Mouse (Mus musculus) intestine, postnatal 0 days (tissue): ENCODE measurements around the gene Cachd1. TPM values are rescaled to one million over a fixed set of nuclear protein-coding genes. Genes with fewer than 3 reads are reported as not detected.

Source experiments
- ATAC-seq: fragments of 200-750 bp; cut with Nextera tagmentation; 2 replicates; pipeline ENCODE4 v1.8.0; 2017; ENCODE audit warnings: mild to moderate bottlenecking, moderate TSS enrichment, moderate library complexity
- H3K27ac ChIP-seq: fragments of 300-500 bp; sonication (generic); 2 replicates; pipeline ENCODE4 v1.5.1; 2014; ENCODE audit warnings: mild to moderate bottlenecking, low read depth, low read length, moderate library complexity
- H3K27me3 ChIP-seq: fragments of 300-500 bp; sonication (generic); replicated peaks from 2 replicates; pipeline ENCODE4 v1.6.1; 2014; ENCODE audit warnings: low read length, mixed read lengths; ENCODE audit not compliant: control insufficient read depth, insufficient read depth
- H3K36me3 ChIP-seq: fragments of 300-500 bp; sonication (generic); 2 replicates; pipeline ENCODE4 v1.6.1; 2014; ENCODE audit warnings: mild to moderate bottlenecking, moderate library complexity; ENCODE audit not compliant: control insufficient read depth, insufficient read depth
- H3K4me1 ChIP-seq: fragments of 300-500 bp; sonication (generic); replicated peaks from 2 replicates; pipeline ENCODE4 v1.6.1; 2014; ENCODE audit warnings: antibody characterized with exemption, low read length, mixed read lengths; ENCODE audit not compliant: control insufficient read depth, insufficient read depth
- H3K4me2 ChIP-seq: fragments of 300-500 bp; sonication (generic); replicated peaks from 2 replicates; pipeline ENCODE4 v1.6.1; 2014; ENCODE audit warnings: low read depth, mild to moderate bottlenecking, moderate library complexity
- H3K4me3 ChIP-seq: fragments of 300-500 bp; sonication (generic); 2 replicates; pipeline ENCODE4 v1.5.1; 2014; ENCODE audit warnings: low read depth, low read length
- H3K9ac ChIP-seq: fragments of 300-500 bp; sonication (generic); 2 replicates; pipeline ENCODE4 v1.6.1; 2014; ENCODE audit warnings: mild to moderate bottlenecking, low read depth, low read length
- H3K9me3 ChIP-seq: fragments of 300-500 bp; sonication (generic); 2 replicates; pipeline ENCODE4 v1.6.1; 2016; ENCODE audit warnings: mixed run types; ENCODE audit not compliant: control insufficient read depth
- CTCF ChIP-seq: sonication (generic); IDR thresholded peaks from 2 replicates; pipeline ENCODE4 v1.5.1; 2016; ENCODE audit warnings: low read depth, mild to moderate bottlenecking, control low read depth, antibody characterized with exemption, moderate library complexity
- WGBS: fragments of 180-500 bp; shearing (Covaris S2); extraction: QIAGEN DNeasy Blood & Tissue Kit; methylation state at CpG from one replicate; pipeline ENCODE4 v1.1.7; 2014; 5-methylcytosine and 5-hydroxymethylcytosine counted together
- polyA plus RNA-seq: library from polyadenylated mRNA; unstranded; fragments of >200 nt; fragmentation: Nextera tagmentation; extraction: Ambion mirVana; gene quantifications from 2 replicates; pipeline ENCODE4 v1.2.1, GENCODE M21; 2015

The Cachd1 gene
- polyA plus RNA-seq, 1 experiment from 2014 or later, result 8.2 TPM

DNA sequence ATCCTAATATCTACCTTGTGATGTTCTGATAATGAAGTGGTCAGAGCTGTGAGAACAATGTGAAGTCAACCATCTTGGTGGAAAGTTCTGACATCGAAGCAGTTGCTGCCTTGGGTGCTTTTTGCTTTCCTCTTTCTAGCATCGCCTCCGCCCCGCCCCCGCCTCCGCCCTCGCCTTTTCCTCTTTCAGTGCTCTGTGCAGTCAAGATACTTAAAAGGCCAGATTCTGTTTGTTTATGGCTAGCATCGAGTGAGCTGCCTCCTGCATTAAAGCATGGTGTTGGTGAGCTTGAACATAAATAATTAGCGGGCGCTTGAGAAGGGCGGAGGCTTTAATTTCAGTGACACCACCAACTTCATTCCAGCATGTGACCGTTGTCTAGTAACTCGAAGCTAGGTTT lies 88.9 kb downstream of the Cachd1 start:
- Histone ChIP-seq H3K36me3 (no peaks in the 10 kb centered on the region), H3K4me1 (0 out of 2 replicates have a peak, but pooled peaks cover 6% of the 10 kb centered on the region), H3K9me3 (no peaks in the 10 kb centered on the region), H3K27me3 (no peaks in the 10 kb centered on the region), H3K27ac (no peak overlapping the region), H3K4me3 (no peak overlapping the region), H3K4me2 (no peak overlapping the region), H3K9ac (no peak overlapping the region)
- ATAC-seq, result no peak
- no peak for TF ChIP-seq CTCF
- 50% methylated on average over 13 of the region's 13 CpGs for WGBS

- Histone ChIP-seq H3K9me3 (no peaks in the 10 kb centered on the region), H3K4me2 (no peak overlapping the region), H3K27ac (peak overlapping the region; percentile 6; the same call in 1 of the 2 replicates), H3K27me3 (no peaks in the 10 kb centered on the region), H3K4me3 (no peak overlapping the region), H3K9ac (no peak overlapping the region), H3K4me1 (0 out of 2 replicates have a peak, but pooled peaks cover 6% of the 10 kb centered on the region), H3K36me3 (no peaks in the 10 kb centered on the region)
- ATAC-seq, result no peak
- 56% methylated on average over 12 of the region's 12 CpGs for WGBS
- no peak for TF ChIP-seq CTCF
These were observed 89.7 kb downstream of the Cachd1 start for GRCm38 (mm10) chr4:100865962-100866703.

- no peak for ATAC-seq
- WGBS, result 77% methylated on average over 3 of the region's 3 CpGs
- Histone ChIP-seq H3K4me1 (no peaks in the 10 kb centered on the region), H3K9me3 (no peaks in the 10 kb centered on the region), H3K4me2 (no peak overlapping the region), H3K9ac (no peak overlapping the region), H3K36me3 (no peaks in the 10 kb centered on the region), H3K27me3 (no peaks in the 10 kb centered on the region), H3K27ac (no peak overlapping the region), H3K4me3 (no peak overlapping the region)
- no peak for TF ChIP-seq CTCF
These were observed 100.9 kb downstream of the Cachd1 start for GRCm38 (mm10) chr4:100877351-100877750.

DNA sequence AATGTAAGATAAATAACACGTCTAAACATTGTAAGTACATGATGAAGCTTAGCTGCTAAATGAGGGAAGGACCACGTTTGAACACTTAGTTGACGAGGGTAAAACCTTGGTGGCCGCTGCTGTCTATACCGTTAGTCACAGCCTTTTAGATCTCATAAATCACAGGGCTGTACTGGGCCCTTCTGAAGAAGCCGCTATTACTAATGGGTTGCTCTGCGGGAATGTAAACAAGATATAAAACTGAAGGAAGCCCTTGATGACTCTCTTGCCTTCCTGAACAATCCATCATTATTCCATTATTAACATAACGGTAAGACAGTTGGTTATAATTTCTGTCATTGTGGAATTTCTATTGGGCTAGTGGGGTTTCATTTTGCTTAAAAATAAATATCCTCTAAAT lies 102.9 kb downstream of the Cachd1 start:
- TF ChIP-seq CTCF, result no peak
- H3K9me3 ChIP-seq, result no peaks in the 10 kb centered on the region
- H3K27ac ChIP-seq, result no peak overlapping the region
- H3K9ac ChIP-seq, result no peak overlapping the region
- ATAC-seq, result no peak
- H3K27me3 ChIP-seq, result no peaks in the 10 kb centered on the region
- no peaks in the 10 kb centered on the region for H3K36me3 ChIP-seq
- no peak overlapping the region for H3K4me3 ChIP-seq
- 29% methylated on average over 8 of the region's 8 CpGs for WGBS
- no peaks in the 10 kb centered on the region for H3K4me1 ChIP-seq
- H3K4me2 ChIP-seq, result no peak overlapping the region

DNA sequence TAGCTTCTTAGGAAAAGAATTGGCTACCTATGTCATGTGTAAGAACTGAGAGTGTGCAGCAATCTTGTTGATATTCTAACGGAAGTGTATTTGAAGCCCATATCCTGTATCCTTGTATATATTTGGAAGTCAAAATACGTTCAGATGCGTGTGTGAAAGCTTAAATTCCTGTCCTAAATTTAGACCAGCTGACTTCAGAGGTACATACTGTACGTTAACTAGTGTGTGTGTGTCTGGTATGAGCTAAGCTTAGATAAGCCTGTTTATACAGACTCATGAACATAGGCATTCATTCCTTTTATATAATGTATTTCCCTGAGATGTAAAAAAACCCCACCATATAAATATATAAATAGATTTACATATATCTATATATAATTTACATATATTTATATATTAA lies 103.6 kb downstream of the Cachd1 start:
- ATAC-seq, result no peak
- Histone ChIP-seq H3K36me3 (no peaks in the 10 kb centered on the region), H3K9ac (no peak overlapping the region), H3K4me1 (no peaks in the 10 kb centered on the region), H3K4me2 (no peak overlapping the region), H3K27me3 (no peaks in the 10 kb centered on the region), H3K4me3 (no peak overlapping the region), H3K9me3 (no peaks in the 10 kb centered on the region), H3K27ac (no peak overlapping the region)
- no peak for TF ChIP-seq CTCF
- WGBS, result 61% methylated on average over 4 of the region's 4 CpGs

- Histone ChIP-seq H3K9ac (no peak overlapping the region), H3K27me3 (no peaks in the 10 kb centered on the region), H3K36me3 (no peaks in the 10 kb centered on the region), H3K4me2 (peak overlapping the region; percentile 51), H3K4me1 (no peaks in the 10 kb centered on the region; the same call in none of the 2 replicates), H3K9me3 (no peaks in the 10 kb centered on the region), H3K4me3 (no peak overlapping the region), H3K27ac (peak overlapping the region; percentile 22)
- TF ChIP-seq CTCF, result no peak
- 0 out of 2 replicates have a peak, but pooled peaks have one; percentile 31 for ATAC-seq
- 18% methylated on average over 19 of the region's 19 CpGs for WGBS
These were observed 109.6 kb downstream of the Cachd1 start for GRCm38 (mm10) chr4:100885793-100886742.
